Mouse (Mus musculus): ENCODE measurements around the gene Apof.
A peak's percentile ranks its signal among the peaks of the same experiment; 100 is the strongest.

Apof gene

GRCm38 (mm10) chr10:128297221-128297620 lies 28.8 kb downstream of the Apof start:
- DNase-seq (ENCODE audit: extremely low read depth, insufficient read length, low spot score): no peak

GRCm38 (mm10) chr10:128297622-128298021 lies 29.2 kb downstream of the Apof start:
- DNase-seq (ENCODE audit: extremely low read depth, insufficient read length, low spot score): no peak

- no peak for DNase-seq (ENCODE audit: extremely low read depth, insufficient read length, low spot score)
These were observed 29.8 kb downstream of the Apof start for GRCm38 (mm10) chr10:128298243-128298642.

DNA sequence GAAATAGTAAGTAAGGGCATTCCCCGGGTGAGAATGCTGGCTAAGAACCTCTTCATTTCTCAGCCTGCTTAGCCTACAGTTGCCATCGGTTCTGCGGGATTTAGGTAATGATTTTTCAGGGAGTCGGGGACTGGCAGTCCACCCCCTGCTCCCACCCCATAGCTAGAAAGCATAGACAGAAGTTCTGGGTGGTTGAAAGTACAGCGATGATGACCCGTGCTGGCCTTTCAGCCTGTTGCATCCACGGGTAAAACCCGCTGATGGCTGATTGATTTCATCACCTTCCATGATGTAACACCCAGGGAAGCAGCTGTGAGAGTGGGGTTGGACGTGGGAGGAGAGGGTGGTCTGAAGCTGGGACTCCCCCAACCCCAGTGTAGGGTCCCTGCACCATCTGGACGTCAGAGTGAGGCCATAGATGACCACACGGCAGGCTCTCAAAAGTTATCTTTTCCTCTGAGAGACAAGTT lies 30.3 kb downstream of the Apof start, which contains the start of gene Il23a:
Gene Il23a (minus strand): TSS at position 51 of the 470 bp plus-strand sequence.
- DNase-seq (ENCODE audit: extremely low read depth, insufficient read length, low spot score): no peak

DNA sequence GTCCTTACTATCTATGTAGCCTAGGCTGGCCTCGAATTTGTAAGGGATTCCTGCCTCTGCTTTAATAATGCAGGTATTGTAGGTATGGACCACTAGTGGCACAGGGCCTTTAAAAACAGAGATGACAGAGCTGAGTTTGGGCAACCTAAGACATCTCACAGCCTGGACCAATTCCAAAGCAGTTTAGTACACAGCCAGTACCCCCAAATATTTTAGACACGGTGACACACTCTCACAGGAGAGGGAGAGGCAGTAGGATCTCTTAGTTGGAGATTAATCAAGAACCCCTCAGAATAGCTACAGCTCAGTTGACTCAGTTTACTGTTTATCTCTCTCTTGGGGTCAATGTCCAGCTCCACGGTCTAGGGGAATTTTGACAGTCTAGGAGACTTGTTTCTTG lies 33.9 kb downstream of the Apof start:
- no peak for DNase-seq (ENCODE audit: extremely low read depth, insufficient read length, low spot score)

DNA sequence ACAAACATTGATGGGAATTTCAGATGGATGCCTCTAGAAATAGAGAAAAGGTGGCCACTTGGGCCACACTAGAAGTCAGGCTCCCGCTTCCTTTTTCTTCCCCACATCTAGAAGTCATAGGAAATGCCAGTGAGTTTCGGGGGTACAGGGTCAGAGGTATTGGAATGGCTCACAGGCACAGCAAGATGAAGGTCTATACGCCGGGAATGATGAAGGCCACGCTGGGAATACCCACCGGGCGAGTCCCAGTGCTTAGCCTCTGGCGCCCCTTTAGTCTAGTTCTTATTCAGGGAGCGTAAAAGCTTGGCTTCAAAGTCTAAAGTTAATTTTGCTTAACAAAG lies 34.3 kb downstream of the Apof start:
- DNase-seq (ENCODE audit: extremely low read depth, insufficient read length, low spot score): no peak

DNA sequence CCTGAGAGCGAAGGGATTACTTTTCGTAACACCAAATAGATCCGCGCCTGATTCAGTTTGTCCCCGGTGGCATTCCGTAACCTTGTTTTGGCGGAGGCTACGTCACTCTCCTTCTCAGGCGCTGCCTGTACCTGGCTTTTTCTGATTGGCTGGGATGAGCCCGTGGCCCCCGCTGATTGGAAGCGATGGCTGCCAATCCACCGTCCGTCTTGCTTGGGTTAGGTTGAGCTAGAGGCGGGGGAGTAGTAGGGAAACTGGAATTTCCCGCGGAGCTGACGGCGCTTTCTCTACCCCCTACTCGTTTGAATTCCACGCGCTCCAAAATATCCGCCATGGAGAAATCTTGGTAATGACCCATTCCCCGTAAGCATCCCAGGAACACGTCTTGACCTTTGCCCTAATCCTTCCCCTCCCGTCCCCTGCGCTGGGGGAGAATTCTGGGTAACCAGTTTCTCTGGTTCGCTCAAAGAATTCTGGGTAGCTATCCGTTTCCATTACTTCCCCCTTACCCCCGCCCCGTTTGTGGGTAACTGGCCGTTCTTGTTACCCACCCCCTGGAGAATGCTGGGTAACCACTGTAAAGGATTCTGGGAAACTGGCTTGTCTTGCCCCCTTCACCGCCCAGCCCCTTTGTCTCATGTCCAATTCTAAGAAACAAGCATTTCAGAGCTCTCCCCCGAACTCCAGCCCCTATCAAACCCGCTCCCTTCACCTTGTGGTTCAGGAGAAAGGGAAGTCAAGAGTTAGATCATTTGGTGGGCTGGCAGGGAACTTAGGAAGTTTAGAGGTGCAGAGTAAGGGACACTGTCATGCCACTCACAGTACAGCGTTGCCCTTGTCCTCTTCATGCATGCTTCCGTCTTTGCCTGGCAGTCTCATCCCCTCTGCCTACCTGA lies 34.9 kb downstream of the Apof start, which contains the start of gene Pan2:
Gene Pan2 (plus strand): TSS at position 210 of the 896 bp plus-strand sequence.
- DNase-seq (ENCODE audit: extremely low read depth, insufficient read length, low spot score): peak; percentile 98

DNA sequence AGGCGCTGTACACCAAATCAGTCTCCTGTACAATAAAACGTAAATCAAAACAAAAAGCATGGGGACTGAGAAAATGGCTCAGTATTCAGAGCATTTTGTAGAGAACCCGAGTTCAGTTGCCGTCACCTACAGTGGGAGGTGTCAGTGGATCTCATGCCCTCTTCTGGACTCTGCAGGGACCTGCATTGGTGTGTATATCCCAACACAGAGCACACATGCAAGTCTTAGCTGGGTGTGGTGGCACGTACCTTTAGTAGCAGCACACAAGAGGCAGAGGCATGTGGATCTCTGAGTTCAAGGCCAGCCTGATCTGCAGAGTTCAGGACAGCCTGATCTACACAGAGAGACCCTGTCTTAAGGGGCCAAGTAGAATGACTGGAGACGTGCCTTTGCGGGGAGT lies 41.2 kb downstream of the Apof start:
- peak; percentile 47 for DNase-seq (ENCODE audit: extremely low read depth, insufficient read length, low spot score)

DNA sequence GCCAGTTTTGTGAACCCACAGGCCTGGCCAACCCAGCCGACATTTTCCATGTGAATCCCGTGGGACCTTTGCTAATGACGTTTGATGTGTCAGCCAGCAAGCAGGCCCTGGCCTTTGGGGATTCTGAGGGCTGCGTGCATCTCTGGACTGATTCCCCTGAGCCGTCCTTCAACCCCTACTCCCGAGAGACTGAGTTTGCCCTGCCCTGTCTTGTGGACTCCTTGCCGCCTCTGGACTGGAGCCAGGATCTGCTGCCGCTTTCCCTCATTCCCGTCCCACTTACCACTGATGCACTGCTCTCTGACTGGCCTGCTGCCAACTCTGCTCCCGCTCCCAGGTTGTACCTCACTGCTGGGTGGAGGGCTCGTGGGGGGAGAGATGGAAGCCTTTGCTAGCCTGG lies 41.7 kb downstream of the Apof start:
- DNase-seq (ENCODE audit: extremely low read depth, insufficient read length, low spot score): peak; percentile 81

- DNase-seq (ENCODE audit: extremely low read depth, insufficient read length, low spot score): no peak
These were observed 42.4 kb downstream of the Apof start for GRCm38 (mm10) chr10:128310902-128311301.

DNA sequence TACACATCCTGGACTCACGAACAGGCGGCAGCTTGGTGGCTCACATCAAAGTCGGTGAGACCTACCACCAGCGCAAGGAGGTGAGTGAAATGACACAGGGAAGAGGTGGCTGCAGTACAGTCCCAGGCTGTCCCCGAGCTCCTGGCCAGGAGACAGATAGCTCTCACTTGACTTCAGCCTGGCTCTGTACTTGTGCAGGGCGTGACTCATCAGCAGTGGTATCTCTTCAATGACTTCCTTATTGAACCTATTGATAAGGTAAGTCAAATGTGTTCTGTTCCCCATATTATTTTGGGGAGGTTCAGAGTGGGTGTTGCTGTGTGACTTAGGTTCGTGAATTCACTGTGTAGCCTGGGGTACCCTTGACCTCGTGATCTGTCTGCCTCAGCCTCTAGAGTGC lies 47.1 kb downstream of the Apof start:
- no peak for DNase-seq (ENCODE audit: extremely low read depth, insufficient read length, low spot score)
